Mouse (Mus musculus) liver, embryonic 16.5 days (tissue): ENCODE results near the gene Atoh8. TPM values are rescaled to one million over a fixed set of nuclear protein-coding genes. Genes with fewer than 3 reads are reported as not detected.

Experiments
- ATAC-seq: fragments of 200-750 bp; cut with Nextera tagmentation; 2 replicates; pipeline ENCODE4 v1.8.0; 2017; ENCODE audit warnings: low read depth, mild to moderate bottlenecking, moderate number of reproducible peaks, moderate library complexity
- H3K27ac ChIP-seq: fragments of 300-500 bp; sonication (generic); 2 replicates; pipeline ENCODE4 v1.5.1; 2014; ENCODE audit warnings: mild to moderate bottlenecking, low read length
- H3K27me3 ChIP-seq: fragments of 300-500 bp; sonication (generic); 2 replicates; pipeline ENCODE4 v1.6.1; 2014; ENCODE audit warnings: low read depth, low read length, mixed read lengths; ENCODE audit not compliant: control insufficient read depth, insufficient read depth
- H3K36me3 ChIP-seq: fragments of 300-500 bp; sonication (generic); 2 replicates; pipeline ENCODE4 v1.6.1; 2014; ENCODE audit warnings: mild to moderate bottlenecking; ENCODE audit not compliant: control insufficient read depth, insufficient read depth
- H3K4me1 ChIP-seq: fragments of 300-500 bp; sonication (generic); 2 replicates; pipeline ENCODE4 v1.6.1; 2014; ENCODE audit warnings: low read depth, low read length, mixed read lengths; ENCODE audit not compliant: control insufficient read depth
- H3K4me2 ChIP-seq: fragments of 300-500 bp; sonication (generic); 2 replicates; pipeline ENCODE4 v1.6.1; 2014; ENCODE audit warnings: low read depth, low read length, mixed read lengths
- H3K4me3 ChIP-seq: fragments of 300-500 bp; sonication (generic); 2 replicates; pipeline ENCODE4 v1.5.1; 2014; ENCODE audit warnings: low read depth, mild to moderate bottlenecking, low read length
- H3K9ac ChIP-seq: fragments of 300-500 bp; sonication (generic); 2 replicates; pipeline ENCODE4 v1.6.1; 2014; ENCODE audit warnings: low read depth, low read length
- H3K9me3 ChIP-seq: fragments of 300-500 bp; sonication (generic); replicated peaks from 2 replicates; pipeline ENCODE4 v1.6.1; 2016; ENCODE audit warnings: low read length; ENCODE audit not compliant: control insufficient read depth
- WGBS: fragments of 180-500 bp; shearing (Covaris S2); extraction: QIAGEN DNeasy Blood & Tissue Kit; methylation state at CpG from one replicate; pipeline ENCODE4 v1.1.7; 2014; ENCODE audit not compliant: insufficient replicate concordance; 5-methylcytosine and 5-hydroxymethylcytosine counted together
- polyA plus RNA-seq: library from polyadenylated mRNA; unstranded; fragments of >200 nt; fragmentation: Nextera tagmentation; extraction: Ambion mirVana; gene quantifications from 2 replicates; pipeline ENCODE4 v1.2.1, GENCODE M21; 2015

Atoh8 gene
- polyA plus RNA-seq, 1 experiment from 2014 or later, result 0.90 TPM

- 68% methylated on average over 4 of the region's 4 CpGs for WGBS
- Histone ChIP-seq H3K27ac (no peak overlapping the region), H3K27me3 (peaks cover 23% of the 10 kb centered on the region), H3K9me3 (no peaks in the 10 kb centered on the region), H3K9ac (no peak overlapping the region), H3K4me3 (no peak overlapping the region), H3K36me3 (no peaks in the 10 kb centered on the region), H3K4me1 (no peaks in the 10 kb centered on the region), H3K4me2 (no peak overlapping the region)
- no peak for ATAC-seq
Measured at GRCm38 (mm10) chr6:72227011-72227410, 8.4 kb downstream of the Atoh8 start.

GRCm38 (mm10) chr6:72225686-72226085, 9.7 kb downstream of the Atoh8 start:
- H3K9ac ChIP-seq, result no peak overlapping the region
- H3K9me3 ChIP-seq, result no peaks in the 10 kb centered on the region
- no peak overlapping the region for H3K27ac ChIP-seq
- H3K27me3 ChIP-seq, result peaks cover 25% of the 10 kb centered on the region
- H3K4me2 ChIP-seq, result no peak overlapping the region
- WGBS, result 51% methylated on average over 3 of the region's 3 CpGs
- H3K36me3 ChIP-seq, result no peaks in the 10 kb centered on the region
- no peak for ATAC-seq
- no peak overlapping the region for H3K4me3 ChIP-seq
- no peaks in the 10 kb centered on the region for H3K4me1 ChIP-seq

- H3K27me3 ChIP-seq, result peaks cover 24% of the 10 kb centered on the region
- H3K4me3 ChIP-seq, result no peak overlapping the region
- H3K4me1 ChIP-seq, result no peaks in the 10 kb centered on the region
- ATAC-seq, result no peak
- H3K4me2 ChIP-seq, result no peak overlapping the region
- H3K27ac ChIP-seq, result no peak overlapping the region
- WGBS, result 49% methylated on average over 6 of the region's 6 CpGs
- H3K9me3 ChIP-seq, result no peaks in the 10 kb centered on the region
- H3K36me3 ChIP-seq, result no peaks in the 10 kb centered on the region
- H3K9ac ChIP-seq, result no peak overlapping the region
Measured at GRCm38 (mm10) chr6:72223892-72224291, 11.5 kb downstream of the Atoh8 start.

- Histone ChIP-seq H3K9me3 (no peaks in the 10 kb centered on the region), H3K27me3 (peaks cover 26% of the 10 kb centered on the region), H3K4me3 (no peak overlapping the region), H3K4me2 (no peak overlapping the region), H3K27ac (no peak overlapping the region), H3K36me3 (no peaks in the 10 kb centered on the region), H3K9ac (no peak overlapping the region), H3K4me1 (no peaks in the 10 kb centered on the region)
- ATAC-seq, result no peak
- 73% methylated on average over 6 of the region's 6 CpGs for WGBS
Measured at GRCm38 (mm10) chr6:72222876-72223275, 12.5 kb downstream of the Atoh8 start.

GRCm38 (mm10) chr6:72222271-72222724, 13.1 kb downstream of the Atoh8 start:
- peaks cover 1% of the 10 kb centered on the region; the same call in 1 of the 2 replicates for H3K4me1 ChIP-seq
- H3K9me3 ChIP-seq, result no peaks in the 10 kb centered on the region
- no peak overlapping the region for H3K4me3 ChIP-seq
- H3K36me3 ChIP-seq, result no peaks in the 10 kb centered on the region
- no peak overlapping the region for H3K27ac ChIP-seq
- H3K4me2 ChIP-seq, result no peak overlapping the region
- ATAC-seq, result no peak
- peaks cover 31% of the 10 kb centered on the region for H3K27me3 ChIP-seq
- no peak overlapping the region for H3K9ac ChIP-seq
- 7% methylated on average over 11 of the region's 11 CpGs for WGBS

- no peak overlapping the region for H3K4me2 ChIP-seq
- H3K27ac ChIP-seq, result no peak overlapping the region
- H3K4me3 ChIP-seq, result no peak overlapping the region
- WGBS, result 39% methylated on average over 6 of the region's 6 CpGs
- no peak for ATAC-seq
- peaks cover 40% of the 10 kb centered on the region for H3K27me3 ChIP-seq
- H3K4me1 ChIP-seq, result peaks cover 5% of the 10 kb centered on the region
- no peaks in the 10 kb centered on the region for H3K36me3 ChIP-seq
- no peaks in the 10 kb centered on the region for H3K9me3 ChIP-seq
- H3K9ac ChIP-seq, result no peak overlapping the region
Measured at GRCm38 (mm10) chr6:72221271-72221670, 14.1 kb downstream of the Atoh8 start.

GRCm38 (mm10) chr6:72219549-72219948, 15.8 kb downstream of the Atoh8 start:
- H3K27ac ChIP-seq, result no peak overlapping the region
- H3K27me3 ChIP-seq, result peaks cover 40% of the 10 kb centered on the region
- peaks cover 5% of the 10 kb centered on the region for H3K4me1 ChIP-seq
- no peak overlapping the region for H3K4me2 ChIP-seq
- 41% methylated on average over 5 of the region's 5 CpGs for WGBS
- H3K9ac ChIP-seq, result no peak overlapping the region
- H3K4me3 ChIP-seq, result no peak overlapping the region
- ATAC-seq, result no peak
- no peaks in the 10 kb centered on the region for H3K9me3 ChIP-seq
- H3K36me3 ChIP-seq, result no peaks in the 10 kb centered on the region

GRCm38 (mm10) chr6:72218281-72218680, 17.1 kb downstream of the Atoh8 start:
- 60% methylated on average over 4 of the region's 4 CpGs for WGBS
- no peak for ATAC-seq
- Histone ChIP-seq H3K9me3 (no peaks in the 10 kb centered on the region), H3K27me3 (peaks cover 40% of the 10 kb centered on the region), H3K36me3 (no peaks in the 10 kb centered on the region), H3K27ac (no peak overlapping the region), H3K9ac (no peak overlapping the region), H3K4me2 (no peak overlapping the region), H3K4me1 (peaks cover 5% of the 10 kb centered on the region), H3K4me3 (no peak overlapping the region)

GRCm38 (mm10) chr6:72217415-72217784, 18.0 kb downstream of the Atoh8 start:
- Histone ChIP-seq H3K36me3 (no peaks in the 10 kb centered on the region), H3K4me3 (no peak overlapping the region), H3K9me3 (no peaks in the 10 kb centered on the region), H3K4me1 (peaks cover 5% of the 10 kb centered on the region), H3K4me2 (no peak overlapping the region), H3K27ac (no peak overlapping the region), H3K9ac (no peak overlapping the region), H3K27me3 (peaks cover 37% of the 10 kb centered on the region)
- 48% methylated on average over 6 of the region's 6 CpGs for WGBS
- ATAC-seq, result no peak
